Mouse (Mus musculus): ENCODE data around the gene Zfp652.

- TF ChIP-seq CTCF (IDR thresholded peaks at IDR 0.05; ENCODE audit: insufficient read depth, low read length) (no peak), POLR2A (IDR thresholded peaks at IDR 0.05; ENCODE audit: borderline replicate concordance, extremely low read depth, low read depth, low read length) (no peak)
These were observed 157.0 kb downstream of the Zfp652 start for GRCm38 (mm10) chr11:95869442-95869841.

All from lung, adult 2 months (tissue).